Mouse (Mus musculus) stomach, embryonic 14.5 days (tissue): ENCODE data around the gene Atg4d. TPM values are rescaled to one million over a fixed set of nuclear protein-coding genes. Genes with fewer than 3 reads are reported as not detected.

ENCODE experiments used
- ATAC-seq: fragments of 200-750 bp; cut with Nextera tagmentation; 2 replicates; pipeline ENCODE4 v1.8.0; 2017; ENCODE audit warnings: low read depth, moderate TSS enrichment; ENCODE audit not compliant: insufficient number of reproducible peaks, insufficient read depth, low FRiP score
- H3K27ac ChIP-seq: fragments of 300-500 bp; sonication (generic); 2 replicates; pipeline ENCODE4 v1.5.1; 2014; ENCODE audit warnings: mild to moderate bottlenecking, low read length, moderate library complexity, mixed read lengths
- H3K27me3 ChIP-seq: fragments of 300-500 bp; sonication (generic); 2 replicates; pipeline ENCODE4 v1.6.1; 2014; ENCODE audit warnings: low read length, control low read depth, mixed read lengths; ENCODE audit not compliant: control insufficient read depth, insufficient read depth
- H3K36me3 ChIP-seq: fragments of 300-500 bp; sonication (generic); 2 replicates; pipeline ENCODE4 v1.6.1; 2014; ENCODE audit warnings: mild to moderate bottlenecking, control low read depth, low read length, moderate library complexity, mixed read lengths; ENCODE audit not compliant: control insufficient read depth, insufficient read depth
- H3K4me1 ChIP-seq: fragments of 300-500 bp; sonication (generic); 2 replicates; pipeline ENCODE4 v1.6.1; 2014; ENCODE audit warnings: low read length, control low read depth, mixed read lengths; ENCODE audit not compliant: control insufficient read depth, insufficient read depth
- H3K4me2 ChIP-seq: fragments of 300-500 bp; sonication (generic); replicated peaks from 2 replicates; pipeline ENCODE4 v1.6.1; 2014; ENCODE audit warnings: low read depth, low read length, control low read depth
- H3K4me3 ChIP-seq: fragments of 300-500 bp; sonication (generic); 2 replicates; pipeline ENCODE4 v1.5.1; 2014; ENCODE audit warnings: low read depth, low read length, control low read depth
- H3K9ac ChIP-seq: fragments of 300-500 bp; sonication (generic); replicated peaks from 2 replicates; pipeline ENCODE4 v1.6.1; 2014; ENCODE audit warnings: low read depth, mild to moderate bottlenecking, control low read depth, low read length, moderate library complexity, mixed read lengths
- H3K9me3 ChIP-seq: fragments of 300-500 bp; sonication (generic); 2 replicates; pipeline ENCODE4 v1.6.1; 2016; ENCODE audit warnings: low read depth, low read length, control low read depth; ENCODE audit not compliant: control insufficient read depth
- WGBS: fragments of 180-500 bp; shearing (Covaris S2); extraction: QIAGEN DNeasy Blood & Tissue Kit; methylation state at CpG from one replicate; pipeline ENCODE4 v1.1.7; 2014; 5-methylcytosine and 5-hydroxymethylcytosine counted together
- polyA plus RNA-seq: library from polyadenylated mRNA; unstranded; fragments of >200 nt; fragmentation: Nextera tagmentation; extraction: Ambion mirVana; gene quantifications from 2 replicates; pipeline ENCODE4 v1.2.1, GENCODE M21; 2014

Gene Atg4d
- polyA plus RNA-seq, 1 experiment from 2014 or later: 38.8 TPM

GRCm38 (mm10) chr9:21272391-21272790 lies 7.3 kb downstream of the Atg4d start:
- Histone ChIP-seq H3K9me3 (no peaks in the 10 kb centered on the region), H3K36me3 (peaks cover 86% of the 10 kb centered on the region), H3K4me1 (no peaks in the 10 kb centered on the region), H3K27ac (no peak overlapping the region), H3K27me3 (no peaks in the 10 kb centered on the region), H3K4me3 (no peak overlapping the region), H3K9ac (no peak overlapping the region), H3K4me2 (no peak overlapping the region)
- WGBS: 87% methylated on average over 9 of the region's 9 CpGs
- ATAC-seq: no peak

- no peak for ATAC-seq
- H3K4me1 ChIP-seq: no peaks in the 10 kb centered on the region
- H3K27ac ChIP-seq: no peak overlapping the region
- WGBS: 80% methylated on average over 8 of the region's 8 CpGs
- H3K9ac ChIP-seq: no peak overlapping the region
- H3K4me3 ChIP-seq: no peak overlapping the region
- H3K9me3 ChIP-seq: no peaks in the 10 kb centered on the region
- H3K4me2 ChIP-seq: no peak overlapping the region
- peaks cover 89% of the 10 kb centered on the region for H3K36me3 ChIP-seq
- H3K27me3 ChIP-seq: no peaks in the 10 kb centered on the region
These were observed 8.0 kb downstream of the Atg4d start for GRCm38 (mm10) chr9:21273094-21273493.

GRCm38 (mm10) chr9:21273520-21274228 lies 8.6 kb downstream of the Atg4d start:
- no peak overlapping the region for H3K27ac ChIP-seq
- no peak overlapping the region for H3K4me3 ChIP-seq
- no peak overlapping the region for H3K4me2 ChIP-seq
- no peak for ATAC-seq
- no peaks in the 10 kb centered on the region for H3K27me3 ChIP-seq
- no peaks in the 10 kb centered on the region for H3K4me1 ChIP-seq
- no peaks in the 10 kb centered on the region for H3K9me3 ChIP-seq
- H3K36me3 ChIP-seq: peaks cover 84% of the 10 kb centered on the region
- WGBS: 74% methylated on average over 7 of the region's 7 CpGs
- no peak overlapping the region for H3K9ac ChIP-seq

GRCm38 (mm10) chr9:21274336-21274735 lies 9.2 kb downstream of the Atg4d start:
- no peak for ATAC-seq
- Histone ChIP-seq H3K36me3 (peaks cover 79% of the 10 kb centered on the region), H3K9ac (no peak overlapping the region), H3K4me2 (no peak overlapping the region), H3K27me3 (no peaks in the 10 kb centered on the region), H3K4me3 (no peak overlapping the region), H3K9me3 (no peaks in the 10 kb centered on the region), H3K4me1 (no peaks in the 10 kb centered on the region), H3K27ac (no peak overlapping the region)
- 91% methylated on average over 3 of the region's 3 CpGs for WGBS

- no peak for ATAC-seq
- Histone ChIP-seq H3K9ac (no peak overlapping the region), H3K27ac (no peak overlapping the region), H3K4me2 (no peak overlapping the region), H3K4me1 (no peaks in the 10 kb centered on the region), H3K4me3 (no peak overlapping the region), H3K36me3 (peaks cover 79% of the 10 kb centered on the region), H3K27me3 (no peaks in the 10 kb centered on the region), H3K9me3 (no peaks in the 10 kb centered on the region)
- WGBS: 83% methylated on average over 7 of the region's 7 CpGs
These were observed 10.1 kb downstream of the Atg4d start for GRCm38 (mm10) chr9:21275013-21275710.

GRCm38 (mm10) chr9:21275727-21276126 lies 10.6 kb downstream of the Atg4d start:
- H3K27ac ChIP-seq: no peak overlapping the region
- no peaks in the 10 kb centered on the region for H3K9me3 ChIP-seq
- WGBS: 88% methylated on average over 12 of the region's 12 CpGs
- H3K4me3 ChIP-seq: no peak overlapping the region
- ATAC-seq: no peak
- H3K4me2 ChIP-seq: no peak overlapping the region
- no peaks in the 10 kb centered on the region for H3K4me1 ChIP-seq
- no peaks in the 10 kb centered on the region for H3K27me3 ChIP-seq
- H3K36me3 ChIP-seq: peaks cover 77% of the 10 kb centered on the region
- H3K9ac ChIP-seq: no peak overlapping the region

- Histone ChIP-seq H3K27me3 (no peaks in the 10 kb centered on the region), H3K4me2 (no peak overlapping the region), H3K9me3 (no peaks in the 10 kb centered on the region), H3K4me1 (no peaks in the 10 kb centered on the region), H3K9ac (no peak overlapping the region), H3K36me3 (peaks cover 77% of the 10 kb centered on the region), H3K4me3 (no peak overlapping the region), H3K27ac (no peak overlapping the region)
- no peak for ATAC-seq
- WGBS: 85% methylated on average over 8 of the region's 8 CpGs
These were observed 11.2 kb downstream of the Atg4d start for GRCm38 (mm10) chr9:21276307-21276706.

- 90% methylated on average over 5 of the region's 5 CpGs for WGBS
- no peak overlapping the region for H3K4me2 ChIP-seq
- no peak overlapping the region for H3K27ac ChIP-seq
- H3K9ac ChIP-seq: no peak overlapping the region
- peaks cover 74% of the 10 kb centered on the region for H3K36me3 ChIP-seq
- no peaks in the 10 kb centered on the region for H3K4me1 ChIP-seq
- H3K4me3 ChIP-seq: no peak overlapping the region
- no peak for ATAC-seq
- no peaks in the 10 kb centered on the region for H3K9me3 ChIP-seq
- H3K27me3 ChIP-seq: no peaks in the 10 kb centered on the region
These were observed 12.7 kb downstream of the Atg4d start for GRCm38 (mm10) chr9:21277776-21278175.
